Mouse (Mus musculus) megakaryocyte, embryonic 14.5 days (primary cell): Measurements from ENCODE around the gene Krtap1-5.

Source experiments
- FLI1 ChIP-seq: IDR thresholded peaks from 2 replicates; pipeline ENCODE4 v1.6.1; 2012; ENCODE audit warnings: low read length, inconsistent platforms, mixed read lengths
- GATA1 ChIP-seq: IDR thresholded peaks from 3 replicates; pipeline ENCODE4 v1.6.1; 2012; ENCODE audit warnings: mixed read lengths, low read length, inconsistent platforms, borderline replicate concordance

DNA sequence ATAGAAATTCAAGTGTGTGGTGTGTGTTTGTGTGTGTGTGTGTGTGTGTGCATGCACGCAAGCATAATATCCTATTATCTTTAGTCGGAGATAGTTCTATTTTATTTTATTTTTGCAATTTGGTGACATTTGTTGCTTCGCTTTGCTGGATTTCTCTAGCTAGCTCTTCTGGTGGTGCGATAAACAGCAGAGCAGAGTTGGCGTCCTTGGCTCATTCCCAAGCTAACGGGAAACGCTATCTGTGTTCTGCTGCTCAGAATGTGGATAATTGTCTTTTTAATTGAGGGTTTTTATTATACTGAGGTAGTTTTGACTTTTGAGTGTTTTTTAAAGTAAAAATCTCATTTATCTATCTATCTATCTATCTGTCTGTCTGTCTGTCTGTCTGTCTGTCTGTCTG lies 4.3 kb upstream of the Krtap1-5 start:
- TF ChIP-seq GATA1 (no peak), FLI1 (no peak)
